Mouse (Mus musculus) embryo, embryonic 10.5 days (tissue): ENCODE data around the gene Lta.
"Not testable (repeated sequence)": the region's sequence is repeated elsewhere in the genome, so short reads cannot be mapped to it uniquely, and the experiment has no call there.

Experiments
- DNase-seq: peaks from one replicate; pipeline ENCODE4 v3.0.0-alpha.2; 2015; ENCODE audit warnings: low spot score

The Lta gene

GRCm38 (mm10) chr17:35239700-35240099 lies 34.5 kb upstream of the Lta start:
- no peak for DNase-seq

- DNase-seq = no peak
Observed at GRCm38 (mm10) chr17:35237504-35237903, 32.4 kb upstream of the Lta start.

DNA sequence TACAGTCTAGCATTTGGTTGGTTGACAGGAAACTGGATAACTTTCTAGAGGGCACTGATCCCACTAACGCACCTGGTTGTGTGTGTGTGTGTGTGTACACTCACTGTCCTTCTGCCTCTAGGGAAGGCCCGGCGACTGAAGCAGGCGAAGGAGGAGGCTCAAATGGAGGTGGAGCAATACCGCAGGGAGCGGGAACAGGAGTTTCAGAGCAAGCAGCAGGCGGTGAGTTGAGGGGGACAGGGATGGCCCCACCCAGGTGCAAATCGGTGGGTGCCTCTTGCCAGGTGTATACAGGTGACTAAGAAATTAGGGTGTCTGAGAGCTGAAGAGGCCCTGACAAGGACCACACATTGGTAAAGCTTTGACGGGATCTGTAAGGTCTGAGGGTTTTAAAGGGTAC lies 31.8 kb upstream of the Lta start:
- no peak for DNase-seq

DNA sequence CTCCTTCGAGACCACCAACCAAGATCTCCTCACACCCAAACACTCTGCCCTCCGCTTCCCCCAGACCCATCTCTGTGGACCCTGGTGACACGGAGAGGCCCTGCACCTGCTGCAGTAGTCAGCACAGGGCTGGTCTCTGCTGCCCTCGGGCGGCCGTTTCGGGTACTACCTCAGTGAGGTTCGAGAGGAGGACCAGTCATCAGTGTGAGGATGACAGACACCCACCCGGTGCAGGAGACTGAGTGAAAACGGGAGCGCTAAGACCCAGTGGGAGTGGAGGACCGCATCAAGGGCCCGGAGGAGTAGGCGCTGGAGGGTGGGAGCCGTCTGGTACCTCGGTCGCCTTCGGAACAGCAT lies 31.2 kb upstream of the Lta start:
- peak; percentile 96 for DNase-seq

GRCm38 (mm10) chr17:35235614-35236389 lies 30.7 kb upstream of the Lta start, which contains the start of gene Nfkbil1:
Gene Nfkbil1, minus strand, starts transcription at chr17:35235792.
- DNase-seq = peak; percentile 98

GRCm38 (mm10) chr17:35234903-35235302 lies 29.8 kb upstream of the Lta start:
- peak; percentile 68 for DNase-seq

DNA sequence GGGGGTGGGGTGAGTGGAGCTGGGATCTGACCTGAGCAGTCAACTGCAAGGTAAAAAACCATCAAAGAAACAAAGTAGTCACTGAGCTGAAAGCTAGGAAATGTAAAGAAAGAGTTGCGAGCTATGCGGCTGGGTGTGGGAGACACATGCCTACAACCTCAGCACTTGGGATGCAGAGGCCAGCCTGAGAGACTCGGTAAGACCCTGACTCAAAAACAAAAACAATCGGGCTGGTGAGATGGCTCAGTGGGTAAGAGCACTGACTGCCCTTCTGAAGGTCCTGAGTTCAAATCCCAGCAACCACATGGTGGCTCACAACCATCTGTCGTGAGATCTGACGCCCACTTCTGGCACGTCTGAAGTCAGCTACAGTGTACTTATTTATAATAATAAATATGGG lies 28.9 kb upstream of the Lta start:
- DNase-seq = not testable (repeated sequence)

DNA sequence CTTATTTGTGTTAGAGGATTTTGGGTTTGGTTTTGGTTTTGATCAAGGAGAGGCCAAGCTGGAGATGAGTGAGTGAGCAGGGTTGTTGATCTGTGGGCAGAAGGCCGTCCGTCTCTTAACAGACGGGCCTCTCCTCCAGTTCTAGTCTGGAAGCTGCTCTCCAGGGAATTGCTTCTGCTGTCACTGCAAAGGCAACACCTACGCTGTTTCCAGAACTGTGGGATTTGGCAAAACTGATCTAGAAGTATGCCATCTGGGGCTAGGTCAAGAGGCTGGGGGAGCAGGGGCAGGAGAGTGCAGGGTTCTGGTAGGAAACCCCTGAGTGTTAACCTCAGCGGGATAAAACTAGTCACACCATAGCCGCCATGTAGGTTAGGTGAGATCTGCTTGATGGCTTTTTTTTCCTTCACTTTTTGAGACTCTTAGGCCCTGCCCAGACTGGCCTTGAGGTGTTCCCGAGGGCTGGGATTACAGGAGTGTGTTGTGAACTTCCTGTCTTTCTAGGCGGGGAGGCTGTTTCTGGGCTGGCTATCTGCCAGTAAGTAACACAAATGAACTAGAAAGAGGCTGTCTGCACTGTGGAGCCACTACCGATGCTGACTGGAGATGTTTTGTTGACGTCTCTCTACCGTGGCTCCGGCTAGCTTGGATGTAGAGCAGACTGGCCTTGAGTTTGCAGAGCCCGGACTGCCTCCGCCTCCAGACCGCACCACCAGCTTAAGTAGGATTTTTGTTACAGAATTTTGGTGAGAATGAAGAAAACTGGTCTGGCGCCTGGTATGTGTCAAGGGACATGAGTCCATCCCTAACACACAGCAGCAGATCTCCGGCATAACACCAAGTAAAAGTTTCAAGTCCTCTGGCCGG lies 28.2 kb upstream of the Lta start, which contains the start of gene Atp6v1g2:
TSS of gene Atp6v1g2 (plus strand) at position 547 of the 867 bp plus-strand sequence.
- no peak for DNase-seq

DNA sequence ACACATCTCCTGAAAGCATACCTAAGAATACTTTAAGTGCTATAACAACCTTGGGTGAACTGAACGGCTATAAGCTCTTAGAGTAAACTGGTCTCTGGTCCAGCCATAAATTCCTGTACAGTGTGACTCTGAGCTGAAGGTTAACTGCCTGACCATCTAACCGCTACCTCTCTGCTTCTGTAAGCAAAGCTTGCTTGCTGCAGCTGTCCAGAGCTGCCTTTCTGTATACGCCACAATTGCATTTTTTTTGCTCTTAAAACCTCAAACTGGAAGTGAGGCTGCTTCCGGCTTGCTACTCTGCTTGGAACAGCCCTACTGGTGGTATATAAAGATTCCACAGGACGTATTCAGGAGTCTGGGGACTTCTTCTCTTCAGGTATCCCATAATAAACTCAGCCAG lies 27.5 kb upstream of the Lta start:
- DNase-seq = no peak

DNA sequence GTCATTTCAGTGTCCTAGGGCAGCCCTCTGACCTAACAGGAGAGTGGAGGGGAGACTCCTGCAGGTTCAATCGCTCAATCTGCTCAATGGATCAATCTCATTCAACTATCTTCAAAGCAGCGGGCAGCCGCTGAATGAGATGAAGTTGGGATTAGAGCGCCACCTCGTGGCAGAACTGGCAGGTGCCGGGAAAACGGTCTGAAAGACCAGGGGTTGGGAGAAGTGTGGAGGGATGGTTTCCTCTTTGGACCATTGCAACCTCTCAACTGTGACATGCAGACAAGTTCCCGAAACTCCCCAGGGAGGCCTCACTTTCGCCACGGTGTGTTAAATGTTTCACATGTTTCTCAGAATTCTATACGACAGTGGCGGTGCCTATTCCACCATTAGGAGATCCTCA lies 26.9 kb upstream of the Lta start:
- DNase-seq = peak; percentile 94

DNA sequence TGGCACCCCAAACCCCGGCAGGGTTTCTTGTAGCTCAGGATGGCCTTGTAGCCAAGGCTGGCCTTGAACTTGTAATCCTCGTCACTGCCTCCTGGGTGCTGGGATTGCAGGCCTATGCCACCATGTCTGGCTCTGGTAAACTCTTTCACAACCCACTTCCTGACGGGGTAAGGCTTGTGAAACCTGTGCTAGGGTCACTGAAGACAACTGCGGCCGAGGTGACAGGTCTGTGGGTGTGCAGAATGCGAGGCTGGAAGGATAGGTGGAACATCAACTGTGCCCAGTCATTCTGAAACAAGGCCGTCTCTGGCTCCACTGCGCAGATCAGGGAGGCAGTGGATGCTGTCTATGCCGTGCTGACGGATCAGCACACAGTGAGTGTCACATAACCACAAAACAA lies 25.9 kb upstream of the Lta start:
- no peak for DNase-seq

GRCm38 (mm10) chr17:35226561-35227046 lies 21.5 kb upstream of the Lta start:
- no peak for DNase-seq

DNA sequence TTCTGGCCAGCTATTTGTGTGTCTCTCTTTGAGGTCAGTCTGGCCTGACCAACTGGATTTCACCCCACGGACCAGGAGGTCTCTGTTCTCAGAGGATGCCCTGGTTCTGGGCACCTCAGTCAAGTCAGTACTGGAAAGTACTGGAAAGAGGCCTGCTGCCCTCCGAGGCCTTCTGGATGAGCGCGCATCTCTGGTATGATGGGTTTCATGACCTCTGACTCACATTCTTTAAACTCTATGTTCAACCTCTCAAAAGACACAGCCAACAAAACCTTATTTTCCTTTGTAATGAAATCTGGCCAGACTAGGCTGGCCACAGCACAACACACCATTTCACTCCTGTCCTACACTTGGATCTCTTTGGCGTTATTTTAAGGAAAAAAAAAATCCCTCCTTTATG lies 20.3 kb upstream of the Lta start:
- DNase-seq = no peak

DNA sequence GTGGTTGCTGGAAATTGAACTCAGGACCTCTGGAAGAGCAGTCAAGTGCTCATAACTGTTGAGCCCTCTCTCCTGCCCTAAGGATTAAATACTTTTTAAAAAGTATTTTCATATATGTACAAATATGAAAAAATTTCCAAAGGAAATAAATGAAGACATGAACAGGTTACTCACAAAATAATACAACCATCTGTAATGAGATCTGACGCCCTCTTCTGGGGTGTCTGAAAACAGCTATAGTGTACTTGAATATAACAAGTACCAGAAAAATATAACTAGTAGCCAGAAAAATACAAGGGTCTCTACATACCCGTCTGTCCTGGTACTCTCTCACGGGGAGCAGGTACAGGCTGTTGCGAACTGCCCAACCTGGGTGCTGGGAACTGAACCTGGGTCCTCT lies 19.5 kb upstream of the Lta start:
- DNase-seq = no peak

GRCm38 (mm10) chr17:35222299-35222698 lies 17.1 kb upstream of the Lta start:
- no peak for DNase-seq

DNA sequence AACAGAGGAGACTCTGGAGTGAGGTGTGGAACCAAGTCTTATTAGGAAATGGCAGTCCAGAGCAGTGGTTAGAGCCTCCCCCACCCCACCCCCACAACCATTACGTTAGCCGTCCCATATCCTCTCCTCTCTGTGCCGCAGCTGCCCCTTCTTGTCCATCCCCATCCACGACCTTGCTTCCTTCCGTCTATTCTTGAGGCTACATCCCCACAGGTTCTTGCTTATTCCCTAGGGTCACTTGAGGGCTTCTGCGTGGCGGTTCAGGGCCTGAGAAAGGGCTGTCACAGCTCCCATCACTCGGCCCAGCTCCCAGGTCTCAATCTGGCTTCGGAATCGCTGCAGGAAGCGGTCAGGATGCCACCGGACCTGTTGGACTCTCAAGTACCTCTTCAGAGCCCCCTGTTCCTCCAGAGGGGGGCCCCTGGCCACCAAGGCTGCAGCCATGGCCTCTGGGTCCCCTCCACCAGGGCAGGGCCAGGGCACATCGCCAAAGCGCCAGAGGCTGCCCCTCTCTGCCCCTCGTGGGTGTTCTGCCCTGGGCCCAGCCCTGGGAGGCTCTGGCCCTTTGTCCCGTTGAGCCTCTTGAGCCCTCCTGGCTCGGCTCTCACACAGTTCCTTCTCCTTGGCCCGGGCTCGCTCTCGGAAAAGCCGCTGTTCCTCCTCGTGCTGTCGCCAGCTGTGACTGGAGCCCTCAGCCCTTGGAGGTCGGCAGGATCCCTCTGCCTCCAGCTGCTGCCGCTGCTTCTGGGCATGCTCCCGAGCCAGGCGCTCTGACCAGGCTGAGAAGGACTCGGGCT lies 15.2 kb upstream of the Lta start, which contains the start of gene Gm16181:
TSS of gene Gm16181 (plus strand) at position 679 of the 797 bp plus-strand sequence.
- no peak for DNase-seq

DNA sequence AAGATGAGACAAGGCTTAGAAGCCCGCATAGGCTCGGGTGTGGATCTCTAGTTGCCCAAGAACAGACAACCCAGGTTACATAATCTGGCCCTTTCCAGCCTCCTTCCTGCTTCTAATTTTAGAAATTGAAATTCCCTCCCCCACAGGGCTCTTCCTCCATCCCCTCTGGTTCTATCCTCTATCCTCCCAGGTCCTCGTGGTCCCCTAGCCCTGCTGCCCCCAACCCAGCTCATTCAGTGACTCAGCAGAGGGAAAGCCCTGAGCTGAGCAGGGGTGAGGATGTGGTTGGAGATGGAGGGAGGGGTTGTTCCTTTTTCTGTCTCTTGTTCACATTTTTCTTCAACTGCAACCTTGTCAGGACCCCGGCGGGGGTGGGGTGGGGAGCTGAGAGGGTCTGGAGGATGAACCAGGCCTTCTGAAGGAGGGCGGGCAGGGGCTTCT lies 14.5 kb upstream of the Lta start:
- DNase-seq = no peak

DNA sequence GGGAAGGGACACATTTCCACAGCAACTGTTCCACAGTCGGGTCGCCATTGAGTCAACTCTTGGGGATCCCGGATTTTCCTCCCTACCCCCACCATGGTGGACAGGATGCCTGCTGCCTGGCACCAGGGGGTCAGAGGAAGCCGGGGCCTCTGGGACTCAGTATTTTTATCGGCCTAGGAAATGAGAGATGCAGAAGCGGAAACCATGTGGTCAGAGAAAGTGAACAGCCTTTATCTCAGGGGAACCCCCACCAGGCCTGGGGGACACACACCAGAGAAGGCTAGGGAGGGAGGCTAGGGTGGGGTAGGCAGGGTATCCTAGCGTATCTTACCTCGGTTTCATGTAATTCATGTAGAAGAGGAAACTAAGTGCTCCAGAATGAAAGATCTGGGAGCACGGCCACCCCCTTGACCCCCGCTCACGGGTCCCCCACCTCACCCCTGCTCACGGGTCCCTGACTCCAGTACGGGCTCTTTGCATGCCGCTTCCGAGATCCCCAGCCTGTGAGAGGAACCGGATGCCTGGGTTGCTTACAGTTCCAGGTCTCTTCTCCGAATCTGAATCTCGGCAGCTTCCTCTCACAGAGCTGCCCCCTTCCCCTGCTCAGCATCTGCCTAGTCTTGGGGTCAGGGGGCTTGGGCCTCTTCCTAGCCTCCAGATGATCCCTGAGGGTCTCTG lies 13.5 kb upstream of the Lta start:
- DNase-seq = no peak

- no peak for DNase-seq
Observed at GRCm38 (mm10) chr17:35213071-35213470, 7.9 kb upstream of the Lta start.

- DNase-seq = no peak
Observed at GRCm38 (mm10) chr17:35210593-35210992, 5.4 kb upstream of the Lta start.

DNA sequence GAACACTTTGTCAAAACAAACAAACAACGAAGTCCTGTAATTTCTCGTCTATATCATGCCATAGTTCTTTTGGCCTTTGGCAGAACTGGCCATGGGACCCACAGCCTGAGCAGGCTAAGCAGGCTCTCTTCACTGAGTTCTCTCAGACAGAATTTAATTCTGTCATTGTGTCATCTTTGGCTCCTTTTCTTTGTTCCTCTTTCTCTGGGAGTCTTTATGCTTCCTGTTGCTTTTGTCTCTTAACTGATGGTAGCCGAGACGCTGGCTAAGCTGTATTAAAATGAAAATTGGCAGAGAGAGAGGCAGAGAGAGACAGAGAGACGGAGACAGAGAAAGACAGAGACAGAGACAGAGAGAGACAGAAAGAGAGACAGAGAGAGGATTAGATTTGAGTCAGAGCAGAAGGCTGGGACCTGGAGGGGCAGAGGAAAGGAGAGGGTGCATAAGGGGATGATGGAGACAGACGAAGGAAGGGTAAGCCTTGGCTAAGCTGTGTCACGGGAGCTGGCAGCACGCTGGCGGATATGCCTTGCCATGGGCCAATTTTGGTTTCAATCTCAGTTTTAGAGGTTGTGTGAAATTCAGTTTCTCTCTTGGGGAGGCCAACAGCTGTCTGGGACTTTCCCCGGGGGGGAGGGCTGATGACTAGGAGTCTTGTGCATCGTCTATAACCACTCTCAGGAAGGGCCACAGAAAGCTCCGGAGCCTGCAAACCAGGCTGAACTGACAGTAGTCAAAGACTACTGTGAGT lies 4.8 kb upstream of the Lta start:
- DNase-seq = no peak
